Mouse (Mus musculus) heart, embryonic 16.5 days (tissue): ENCODE results near the gene Mto1. TPM values are rescaled to one million over a fixed set of nuclear protein-coding genes. Genes with fewer than 3 reads are reported as not detected.

Experiments used
- ATAC-seq: fragments of 200-750 bp; cut with Nextera tagmentation; replicated peaks from 2 replicates; pipeline ENCODE4 v1.8.0; 2017; ENCODE audit warnings: moderate number of reproducible peaks; ENCODE audit not compliant: insufficient read depth, low FRiP score; ENCODE audit errors: extremely low read depth
- H3K27ac ChIP-seq: fragments of 300-500 bp; sonication (generic); 2 replicates; pipeline ENCODE4 v1.5.1; 2014; ENCODE audit warnings: mild to moderate bottlenecking, low read length, control low read depth, moderate library complexity
- H3K27me3 ChIP-seq: fragments of 300-500 bp; sonication (generic); 2 replicates; pipeline ENCODE4 v1.6.1; 2014; ENCODE audit warnings: low read length, mixed read lengths; ENCODE audit not compliant: control insufficient read depth, insufficient read depth
- H3K36me3 ChIP-seq: fragments of 300-500 bp; sonication (generic); 2 replicates; pipeline ENCODE4 v1.6.1; 2014; ENCODE audit not compliant: control insufficient read depth, insufficient read depth
- H3K4me1 ChIP-seq: fragments of 300-500 bp; sonication (generic); 2 replicates; pipeline ENCODE4 v1.6.1; 2014; ENCODE audit warnings: low read length, mixed read lengths; ENCODE audit not compliant: control insufficient read depth, insufficient read depth
- H3K4me2 ChIP-seq: fragments of 300-500 bp; sonication (generic); 2 replicates; pipeline ENCODE4 v1.6.1; 2014; ENCODE audit warnings: low read depth, mild to moderate bottlenecking, control low read depth, low read length
- H3K4me3 ChIP-seq: fragments of 300-500 bp; sonication (generic); 2 replicates; pipeline ENCODE4 v1.5.1; 2014; ENCODE audit warnings: mild to moderate bottlenecking, control low read depth, low read length
- H3K9ac ChIP-seq: fragments of 300-500 bp; sonication (generic); 2 replicates; pipeline ENCODE4 v1.6.1; 2014; ENCODE audit warnings: low read length, control low read depth
- H3K9me3 ChIP-seq: fragments of 300-500 bp; sonication (generic); replicated peaks from 2 replicates; pipeline ENCODE4 v1.6.1; 2016; ENCODE audit warnings: low read length; ENCODE audit not compliant: control insufficient read depth
- WGBS: fragments of 180-500 bp; shearing (Covaris S2); extraction: QIAGEN DNeasy Blood & Tissue Kit; methylation state at CpG from one replicate; pipeline ENCODE4 v1.1.7; 2014; 5-methylcytosine and 5-hydroxymethylcytosine counted together
- microRNA-seq: library from miRNA; unstranded; fragments of <30 nt; microRNA quantifications from one replicate; pipeline ENCODE4, GENCODE M21; 2017
- polyA plus RNA-seq: library from polyadenylated mRNA; unstranded; fragments of >200 nt; fragmentation: Nextera tagmentation; extraction: Ambion mirVana; gene quantifications from 2 replicates; pipeline ENCODE4 v1.2.1, GENCODE M21; 2015

The Mto1 gene
- polyA plus RNA-seq, 1 experiment from 2014 or later, result 32.8 TPM

DNA sequence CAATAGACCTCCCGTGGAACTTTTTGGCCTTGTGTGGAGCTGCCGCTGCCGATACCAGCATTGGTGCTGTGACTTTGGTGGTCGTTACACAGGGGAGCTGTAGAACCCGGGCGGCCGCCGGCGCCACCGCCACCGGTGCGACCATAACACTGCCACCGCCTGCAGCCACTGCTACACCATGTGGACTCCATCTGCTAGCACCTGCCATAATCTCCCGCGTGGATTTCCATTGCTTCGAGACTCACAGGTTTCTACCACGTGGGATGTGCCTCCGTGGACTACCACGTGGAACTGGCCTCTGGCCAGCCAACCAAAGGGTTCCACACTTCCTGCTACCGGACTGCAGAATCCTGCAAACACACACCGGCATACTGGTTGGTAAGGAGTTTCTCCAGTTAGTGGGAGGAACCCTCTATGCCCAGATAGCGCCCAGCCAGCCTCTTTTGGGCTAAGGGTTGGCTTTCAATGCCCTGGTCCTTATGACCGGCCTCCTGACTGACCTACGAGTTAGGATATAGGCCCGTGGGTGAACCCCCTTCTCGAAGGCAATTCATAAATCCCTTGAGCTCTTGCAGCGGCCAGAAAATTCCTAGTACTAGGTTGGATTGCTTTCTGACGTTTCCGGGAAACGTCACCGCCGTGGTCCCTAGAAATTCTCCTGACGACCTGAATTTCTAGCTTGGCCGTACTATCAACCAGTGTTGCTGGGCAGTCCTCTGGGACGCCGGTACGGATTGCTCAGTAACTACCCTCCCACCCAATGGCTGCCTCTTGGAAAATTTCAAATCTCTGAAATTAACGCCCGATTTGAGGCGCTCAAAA is 73.0 kb downstream of the Mto1 start:
- H3K27me3 ChIP-seq, result no peaks in the 10 kb centered on the region
- H3K4me1 ChIP-seq, result peaks cover 11% of the 10 kb centered on the region
- no peaks in the 10 kb centered on the region for H3K9me3 ChIP-seq
- H3K4me3 ChIP-seq, result peak overlapping the region; percentile 58
- no peaks in the 10 kb centered on the region for H3K36me3 ChIP-seq
- peak; percentile 29; the same call in 1 of the 2 replicates for ATAC-seq
- peak overlapping the region; percentile 68 for H3K27ac ChIP-seq
- H3K9ac ChIP-seq, result peak overlapping the region; percentile 73
- WGBS, result 2% methylated on average over 40 of the region's 40 CpGs
- peak overlapping the region; percentile 91 for H3K4me2 ChIP-seq

DNA sequence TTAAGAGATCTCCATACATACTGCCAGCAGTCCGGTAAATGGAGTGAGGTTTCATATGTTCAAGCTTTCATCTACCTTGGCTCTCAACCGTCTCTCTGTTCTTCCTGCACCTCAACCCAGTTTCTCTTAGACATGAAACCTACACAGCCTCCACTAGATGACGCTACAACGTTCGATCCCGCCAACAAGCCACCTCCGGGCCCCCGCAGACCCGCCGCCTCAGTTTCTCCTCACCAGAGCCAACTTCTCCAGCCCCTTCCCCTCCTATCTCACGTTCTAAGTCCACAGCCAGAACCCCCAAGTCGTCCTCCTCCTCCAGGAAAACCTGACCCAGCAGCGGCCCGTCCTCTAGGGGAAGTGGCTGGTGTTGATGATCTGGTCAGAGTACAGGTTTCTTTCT is 73.7 kb downstream of the Mto1 start:
- H3K9ac ChIP-seq, result peak overlapping the region; percentile 73
- H3K9me3 ChIP-seq, result no peaks in the 10 kb centered on the region
- H3K4me2 ChIP-seq, result peak overlapping the region; percentile 91
- ATAC-seq, result no peak
- H3K4me1 ChIP-seq, result peaks cover 9% of the 10 kb centered on the region
- peak overlapping the region; percentile 58 for H3K4me3 ChIP-seq
- H3K27ac ChIP-seq, result no peak overlapping the region
- WGBS, result 28% methylated on average over 14 of the region's 14 CpGs
- no peaks in the 10 kb centered on the region for H3K36me3 ChIP-seq
- no peaks in the 10 kb centered on the region for H3K27me3 ChIP-seq

Small RNA genes lying within 50 kb of the gene (microRNA-seq; reads per million reads assigned to microRNA genes)
- not detected for gene Gm26377

Other genes starting within 250 kb of the Mto1 start
- 0.42 TPM in 1 of 2 replicates, not detected in the other for gene Gsta1, start 217.6 kb upstream of the Mto1 start, polyA plus RNA-seq
- gene Gm3776, start 191.1 kb upstream of the Mto1 start, polyA plus RNA-seq, result not detected in 2 replicates
- not detected in 2 replicates for gene Gm10639, start 158.3 kb upstream of the Mto1 start, polyA plus RNA-seq
- not detected in 2 replicates for gene Omt2a, start 133.4 kb upstream of the Mto1 start, polyA plus RNA-seq
- not detected in 2 replicates for gene Omt2b, start 120.6 kb upstream of the Mto1 start, polyA plus RNA-seq
- gene Gsta2, start 92.4 kb upstream of the Mto1 start, polyA plus RNA-seq, result 0.20 and 0.42 TPM in 2 replicates
- not detected in 2 replicates for gene Dppa5a, start 80.0 kb upstream of the Mto1 start, polyA plus RNA-seq
- gene Ooep, start 69.5 kb upstream of the Mto1 start, polyA plus RNA-seq, result 0.39 and 0.44 TPM in 2 replicates
- 0.08 and 0.12 TPM in 2 replicates for gene Ddx43, start 52.4 kb upstream of the Mto1 start, polyA plus RNA-seq
- gene Cgas, start 5.0 kb upstream of the Mto1 start, polyA plus RNA-seq, result 1.4 and 1.5 TPM in 2 replicates
- 0.49 and 0.50 TPM in 2 replicates for gene Gm17324, start 578 bp downstream of the Mto1 start, polyA plus RNA-seq
- 3,112 and 3,297 TPM in 2 replicates for gene Eef1a1, start 40.9 kb downstream of the Mto1 start, polyA plus RNA-seq
- gene Slc17a5, start 139.8 kb downstream of the Mto1 start, polyA plus RNA-seq, result 8.8 and 9.7 TPM in 2 replicates
- 3.6 and 5.0 TPM in 2 replicates for gene Cd109, start 167.3 kb downstream of the Mto1 start, polyA plus RNA-seq